Mouse (Mus musculus) regulatory T cell (primary cell): ENCODE measurements around the gene Olfr1424.

Experiments used
- in situ Hi-C: fragments of 300-600 bp; cut with MboI, MseI; formaldehyde crosslinking; loops from one replicate; pipeline ENCODE4 v1.15.1; 2025; ENCODE audit warnings: high pct_unique_total_duplicates

Olfr1424 gene

DNA sequence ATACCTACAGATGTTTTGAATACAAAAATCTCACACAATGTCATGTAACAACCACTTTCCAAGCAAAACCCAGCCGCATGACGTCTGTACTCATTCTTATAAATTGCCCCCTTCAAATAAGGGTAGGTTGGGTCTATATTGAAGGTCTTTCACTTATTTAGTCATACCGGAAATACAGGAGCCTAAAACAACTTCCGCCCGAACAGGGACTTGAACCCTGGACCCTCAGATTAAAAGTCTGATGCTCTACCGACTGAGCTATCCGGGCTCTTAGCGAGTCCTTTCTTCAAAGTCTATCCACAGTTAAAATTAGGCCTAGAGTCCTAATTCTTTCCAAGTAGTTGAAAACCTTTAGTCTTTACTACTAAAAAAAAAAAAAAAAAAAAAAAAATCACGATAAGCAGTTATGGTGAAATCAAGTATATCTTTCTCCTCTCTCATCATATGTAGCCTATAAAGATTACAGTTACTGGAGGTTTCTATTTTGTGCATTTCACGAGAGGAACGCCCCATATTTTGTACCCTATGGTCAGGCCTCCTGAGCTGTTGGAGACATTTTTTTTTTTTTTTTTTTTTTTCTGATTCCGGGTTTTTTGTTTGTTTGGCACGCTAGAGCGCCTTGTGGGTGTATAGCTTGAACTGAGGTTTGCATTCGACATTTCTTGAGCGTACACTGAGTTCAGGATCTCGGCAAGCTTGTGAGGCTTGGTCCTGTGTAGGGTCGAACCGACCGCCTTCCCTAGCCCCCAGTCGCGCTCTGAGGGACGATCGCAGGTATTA lies 52.8 kb downstream of the Olfr1424 start:
- in situ Hi-C loops, result loop anchor here (25.0 kb wide), 3 partner anchors 522 to 803 kb away; partner anchors contain the start of genes Gm4952 and Gm8369
